Mouse (Mus musculus) stomach, embryonic 16.5 days (tissue): ENCODE results near the gene Slc26a5. TPM values are rescaled to one million over a fixed set of nuclear protein-coding genes. Genes with fewer than 3 reads are reported as not detected.

Experiments
- ATAC-seq: fragments of 200-750 bp; cut with Nextera tagmentation; 2 replicates; pipeline ENCODE4 v1.8.0; 2017; ENCODE audit warnings: moderate number of reproducible peaks, moderate TSS enrichment; ENCODE audit not compliant: insufficient read depth, low FRiP score
- H3K27ac ChIP-seq: fragments of 300-500 bp; sonication (generic); 2 replicates; pipeline ENCODE4 v1.5.1; 2014; ENCODE audit warnings: low read length
- H3K27me3 ChIP-seq: fragments of 300-500 bp; sonication (generic); 2 replicates; pipeline ENCODE4 v1.6.1; 2014; ENCODE audit warnings: low read length, control low read depth, mixed read lengths; ENCODE audit not compliant: control insufficient read depth, insufficient read depth
- H3K36me3 ChIP-seq: fragments of 300-500 bp; sonication (generic); 2 replicates; pipeline ENCODE4 v1.6.1; 2014; ENCODE audit warnings: low read length; ENCODE audit not compliant: control insufficient read depth, insufficient read depth
- H3K4me1 ChIP-seq: fragments of 300-500 bp; sonication (generic); 2 replicates; pipeline ENCODE4 v1.6.1; 2014; ENCODE audit warnings: low read length, control low read depth, mixed read lengths; ENCODE audit not compliant: control insufficient read depth, insufficient read depth
- H3K4me2 ChIP-seq: fragments of 300-500 bp; sonication (generic); 2 replicates; pipeline ENCODE4 v1.6.1; 2014; ENCODE audit warnings: low read depth, low read length, mixed read lengths
- H3K4me3 ChIP-seq: fragments of 300-500 bp; sonication (generic); replicated peaks from 2 replicates; pipeline ENCODE4 v1.5.1; 2014; ENCODE audit warnings: mild to moderate bottlenecking, low read length
- H3K9ac ChIP-seq: fragments of 300-500 bp; sonication (generic); 2 replicates; pipeline ENCODE4 v1.6.1; 2014; ENCODE audit warnings: low read length
- H3K9me3 ChIP-seq: fragments of 300-500 bp; sonication (generic); replicated peaks from 2 replicates; pipeline ENCODE4 v1.6.1; 2016; ENCODE audit warnings: low read length, control low read depth; ENCODE audit not compliant: control insufficient read depth
- WGBS: fragments of 180-500 bp; shearing (Covaris S2); extraction: QIAGEN DNeasy Blood & Tissue Kit; methylation state at CpG from one replicate; pipeline ENCODE4 v1.1.7; 2014; 5-methylcytosine and 5-hydroxymethylcytosine counted together
- polyA plus RNA-seq: library from polyadenylated mRNA; unstranded; fragments of >200 nt; fragmentation: Nextera tagmentation; extraction: Ambion mirVana; gene quantifications from 2 replicates; pipeline ENCODE4 v1.2.1, GENCODE M21; 2015

The Slc26a5 gene
- polyA plus RNA-seq, 1 experiment from 2014 or later = not detected

DNA sequence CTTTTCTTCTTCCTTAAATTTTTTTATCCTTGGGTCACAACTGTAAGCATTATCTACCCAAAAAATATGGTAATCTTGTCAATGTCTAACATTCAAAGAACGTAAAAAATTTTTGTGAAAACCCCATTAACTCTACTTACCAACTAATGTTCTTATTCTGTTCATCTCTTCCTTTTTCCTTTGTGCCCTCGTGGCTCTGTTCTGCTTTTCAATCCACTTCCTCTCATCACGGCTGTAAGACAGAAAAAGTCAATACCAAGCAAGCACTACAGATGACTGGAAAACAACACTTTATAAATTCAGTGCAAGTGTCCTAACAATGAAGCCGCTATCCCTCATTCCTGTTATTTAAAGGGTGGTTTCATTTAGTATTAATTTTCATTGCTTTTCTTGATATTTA lies 96.9 kb downstream of the Slc26a5 start:
- WGBS = 90% methylated on average over 4 of the region's 4 CpGs
- Histone ChIP-seq H3K9me3 (no peaks in the 10 kb centered on the region), H3K4me3 (no peak overlapping the region), H3K27me3 (no peaks in the 10 kb centered on the region), H3K9ac (no peak overlapping the region), H3K4me2 (no peak overlapping the region), H3K27ac (no peak overlapping the region), H3K36me3 (peaks cover 31% of the 10 kb centered on the region), H3K4me1 (no peaks in the 10 kb centered on the region)
- ATAC-seq = no peak

Other genes with a start within 250 kb of the Slc26a5 start
- 0.31 and 0.42 TPM in 2 replicates for gene Fbxl13, start 220.0 kb downstream of the Slc26a5 start, polyA plus RNA-seq
- 32.8 and 34.2 TPM in 2 replicates for gene Armc10, start 219.8 kb downstream of the Slc26a5 start, polyA plus RNA-seq
- 3.6 and 4.2 TPM in 2 replicates for gene Napepld, start 164.2 kb downstream of the Slc26a5 start, polyA plus RNA-seq
- 77.1 and 77.9 TPM in 2 replicates for gene Pmpcb, start 128.5 kb downstream of the Slc26a5 start, polyA plus RNA-seq
- gene Dnajc2, start 80.4 kb downstream of the Slc26a5 start, polyA plus RNA-seq = 44.5 and 47.6 TPM in 2 replicates
- 160 and 166 TPM in 2 replicates for gene Psmc2, start 80.3 kb downstream of the Slc26a5 start, polyA plus RNA-seq